Mouse (Mus musculus) brain, embryonic 14.5 days (tissue): Measurements from ENCODE around the gene Elovl2.
A peak's percentile ranks its signal among the peaks of the same experiment; 100 is the strongest.

ENCODE experiments used
- CTCF ChIP-seq: fragments of 200-500 bp; IDR thresholded peaks from 2 replicates; pipeline ENCODE4 v1.5.1; 2012; ENCODE audit warnings: inconsistent platforms, mild to moderate bottlenecking, moderate library complexity, borderline replicate concordance; ENCODE audit not compliant: insufficient read depth, insufficient read length; ENCODE audit errors: extremely low read depth
- POLR2A ChIP-seq: fragments of 200-500 bp; IDR thresholded peaks from 2 replicates; pipeline ENCODE4 v1.6.1; 2012; ENCODE audit warnings: mild to moderate bottlenecking, inconsistent platforms, borderline replicate concordance; ENCODE audit not compliant: poor library complexity, insufficient read depth, insufficient read length, severe bottlenecking; ENCODE audit errors: extremely low read depth

DNA sequence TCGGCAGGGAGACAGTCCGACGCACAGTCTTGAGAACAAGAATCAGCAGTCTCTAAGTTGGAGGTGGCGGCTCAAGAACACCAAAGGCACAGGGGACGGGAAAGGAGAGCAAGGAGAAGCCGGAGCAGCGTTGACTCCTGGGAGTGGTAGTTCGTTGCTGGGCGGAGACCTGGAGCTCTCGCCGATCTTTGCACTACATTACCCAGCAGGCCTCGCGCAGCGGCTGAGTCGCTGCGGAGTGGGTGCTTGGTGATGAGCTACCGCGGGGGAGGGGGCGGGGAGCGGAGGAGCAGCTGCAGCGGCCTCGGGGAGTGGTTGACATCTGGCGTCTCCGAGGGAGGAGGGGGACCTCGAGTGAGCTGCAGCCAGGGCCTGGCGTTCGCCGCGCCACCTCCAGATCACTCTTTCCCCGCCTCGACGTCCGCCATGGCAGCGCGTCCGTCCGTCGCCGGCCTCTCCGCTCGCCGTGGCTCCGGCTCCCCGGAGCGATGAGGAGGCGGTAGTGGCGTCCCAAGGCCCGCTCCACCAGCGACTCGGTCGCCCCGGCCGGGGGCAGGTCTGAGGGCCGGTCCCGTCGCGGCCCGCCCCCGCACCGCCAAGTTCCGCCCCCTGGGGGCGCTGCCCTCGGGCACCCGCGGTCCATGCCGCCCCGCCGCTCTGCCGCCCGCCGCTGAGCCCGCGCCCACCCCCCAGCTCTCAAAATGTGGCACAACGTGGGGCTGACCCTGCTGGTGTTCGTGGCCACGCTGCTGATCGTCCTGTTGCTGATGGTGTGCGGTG lies 29.5 kb upstream of the Elovl2 start, which contains the start of gene Smim13:
- TF ChIP-seq CTCF (peak; percentile 48), POLR2A (peak; percentile 31; the same call in 1 of the 2 replicates)
